Mouse (Mus musculus) gonadal fat pad, adult 2 months (tissue): Measurements from ENCODE around the gene Lingo1. TPM values are rescaled to one million over a fixed set of nuclear protein-coding genes. Genes with fewer than 3 reads are reported as not detected.

Experiments
- DNase-seq: peaks from one replicate; pipeline ENCODE4 v3.0.0-alpha.2; 2012; ENCODE audit warnings: low read depth
- polyA plus RNA-seq: library from polyadenylated mRNA; depleted of rRNA; stranded (reverse); fragments of >200 nt; gene quantifications from 2 replicates; pipeline ENCODE4 v1.2.3, GENCODE M21; 2012

Lingo1 gene
- polyA plus RNA-seq, 1 experiment: 153 TPM

GRCm38 (mm10) chr9:56776881-56777801 is 19.1 kb downstream of the Lingo1 start:
- no peak for DNase-seq

GRCm38 (mm10) chr9:56775161-56775934 is 20.9 kb downstream of the Lingo1 start:
- no peak for DNase-seq

- DNase-seq: no peak
Observed at GRCm38 (mm10) chr9:56774231-56774630, 22.0 kb downstream of the Lingo1 start.

GRCm38 (mm10) chr9:56773666-56774065 is 22.6 kb downstream of the Lingo1 start:
- no peak for DNase-seq

- DNase-seq: no peak
Observed at GRCm38 (mm10) chr9:56767653-56768136, 28.6 kb downstream of the Lingo1 start.

GRCm38 (mm10) chr9:56766629-56767357 is 29.5 kb downstream of the Lingo1 start:
- DNase-seq: no peak

GRCm38 (mm10) chr9:56762106-56762562 is 34.1 kb downstream of the Lingo1 start:
- no peak for DNase-seq

- DNase-seq: no peak
Observed at GRCm38 (mm10) chr9:56757791-56758190, 38.5 kb downstream of the Lingo1 start.

GRCm38 (mm10) chr9:56755119-56755518 is 41.1 kb downstream of the Lingo1 start:
- no peak for DNase-seq

- DNase-seq: no peak
Observed at GRCm38 (mm10) chr9:56753386-56753785, 42.9 kb downstream of the Lingo1 start.

- DNase-seq: no peak
Observed at GRCm38 (mm10) chr9:56748056-56748455, 48.2 kb downstream of the Lingo1 start.

- no peak for DNase-seq
Observed at GRCm38 (mm10) chr9:56746926-56747294, 49.4 kb downstream of the Lingo1 start.

GRCm38 (mm10) chr9:56746195-56746925 is 49.9 kb downstream of the Lingo1 start:
- DNase-seq: no peak

GRCm38 (mm10) chr9:56744369-56744768 is 51.9 kb downstream of the Lingo1 start:
- no peak for DNase-seq

- DNase-seq: no peak
Observed at GRCm38 (mm10) chr9:56739181-56739737, 57.0 kb downstream of the Lingo1 start.

GRCm38 (mm10) chr9:56738261-56739171 is 57.8 kb downstream of the Lingo1 start:
- DNase-seq: no peak

GRCm38 (mm10) chr9:56734398-56734797 is 61.9 kb downstream of the Lingo1 start:
- DNase-seq: no peak

GRCm38 (mm10) chr9:56730997-56731396 is 65.3 kb downstream of the Lingo1 start:
- no peak for DNase-seq

- no peak for DNase-seq
Observed at GRCm38 (mm10) chr9:56729145-56729544, 67.1 kb downstream of the Lingo1 start.
